Mouse (Mus musculus) natural killer cell, adult 2 months (primary cell): ENCODE measurements around the gene Cnn2.
"Not testable (repeated sequence)": the region's sequence is repeated elsewhere in the genome, so short reads cannot be mapped to it uniquely, and the experiment has no call there.

Source experiments
- DNase-seq, 2 experiments: peaks; one replicate each; pipeline ENCODE4 v3.0.0; 2022; ENCODE audit warnings: low spot score in 2 of 2

Gene Cnn2

DNA sequence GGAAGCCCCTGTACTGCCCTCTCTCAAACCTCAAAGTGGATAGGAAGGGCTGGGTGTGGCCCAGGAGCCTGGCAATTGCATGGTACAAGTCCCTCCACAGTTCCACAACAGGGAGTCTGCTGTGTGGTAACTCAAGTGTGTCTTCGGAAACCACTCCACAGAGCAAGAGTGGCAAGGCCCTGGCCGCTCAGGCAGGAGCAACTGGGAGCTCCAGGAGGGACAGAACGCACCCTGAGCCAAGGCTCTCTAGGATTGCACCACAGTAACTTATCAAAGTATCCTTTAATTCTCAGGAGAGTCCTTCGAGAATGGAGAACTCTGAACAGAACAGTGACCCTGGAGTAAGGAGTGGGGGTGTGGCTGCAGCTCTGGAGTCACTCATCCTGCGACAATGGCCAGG, 47.3 kb downstream of the Cnn2 start:
- DNase-seq: no peak

DNA sequence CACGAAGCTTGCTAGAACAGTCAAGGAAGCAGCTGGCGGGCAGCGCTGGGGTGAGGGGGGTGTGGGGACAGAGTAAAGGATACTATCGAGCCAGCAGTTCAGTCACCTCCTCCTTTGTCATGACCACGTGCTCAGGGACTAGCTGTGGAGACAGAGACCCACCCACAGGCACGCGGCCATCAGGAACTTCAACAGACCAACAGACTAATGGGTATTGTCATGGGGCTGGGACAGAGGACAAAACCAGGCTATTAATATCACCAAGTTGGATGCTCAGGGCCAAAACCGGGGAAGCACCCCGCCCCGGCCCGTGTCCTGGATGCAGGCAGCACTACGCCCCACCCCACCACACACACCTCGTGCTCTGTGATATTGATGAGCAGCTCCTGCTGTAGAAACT, 48.4 kb downstream of the Cnn2 start:
- DNase-seq: no peak

DNA sequence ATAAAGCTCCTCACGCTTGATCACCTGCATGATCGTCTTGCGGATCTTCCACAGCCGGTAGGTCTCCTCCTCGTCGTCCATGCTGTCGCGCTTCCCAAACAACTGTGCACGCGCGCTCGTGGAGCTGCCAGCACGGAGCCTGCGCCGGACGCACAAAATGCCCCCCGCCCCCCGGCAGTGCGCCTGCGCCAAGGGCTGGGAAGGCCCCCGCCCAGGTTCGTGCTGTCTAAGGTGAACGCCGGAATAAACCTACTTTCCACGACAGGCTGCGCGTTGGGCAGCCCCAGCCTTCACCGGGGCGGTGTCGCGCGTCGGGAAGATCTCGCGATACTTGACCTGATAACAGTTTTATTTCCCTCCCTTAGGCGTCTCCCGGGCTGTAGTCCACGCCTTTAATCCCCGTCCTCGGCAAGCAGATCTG, 51.2 kb downstream of the Cnn2 start, which contains the start of gene Polr2e:
Polr2e (minus strand) TSS at position 237 of the 421 bp plus-strand sequence.
- DNase-seq: peak; percentile 98 to 99

DNA sequence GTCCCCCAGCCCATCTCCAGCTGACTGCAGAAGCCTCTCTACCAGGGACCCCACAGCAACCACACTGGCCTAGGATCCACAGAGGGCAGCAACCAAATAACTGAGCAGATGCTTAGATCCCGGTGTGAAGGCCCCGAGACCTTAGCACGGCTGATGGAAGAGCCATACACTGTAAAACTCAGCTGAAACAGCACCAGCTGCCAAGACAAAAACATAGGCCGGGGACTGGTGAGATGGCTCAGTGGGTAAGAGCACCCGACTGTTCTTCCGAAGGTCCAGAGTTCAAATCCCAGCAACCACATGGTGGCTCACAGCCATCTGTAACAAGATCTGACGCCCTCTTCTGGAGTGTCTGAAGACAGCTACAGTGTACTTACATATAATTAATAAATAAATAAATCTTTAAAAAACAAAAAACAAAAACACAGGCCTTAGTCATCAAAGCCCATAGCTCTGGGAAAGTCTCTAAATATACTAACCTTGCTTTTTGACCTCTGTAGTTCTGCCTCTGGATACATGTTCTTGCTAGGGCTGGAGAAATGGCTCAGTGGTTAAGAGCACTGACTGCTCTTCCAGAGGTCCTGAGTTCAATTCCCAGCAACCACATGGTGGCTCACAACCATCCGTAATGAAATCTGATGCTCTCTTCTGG, 53.2 kb downstream of the Cnn2 start:
- DNase-seq: not testable (repeated sequence)

GRCm38 (mm10) chr10:80044087-80044486, 55.7 kb downstream of the Cnn2 start:
- DNase-seq: no peak

DNA sequence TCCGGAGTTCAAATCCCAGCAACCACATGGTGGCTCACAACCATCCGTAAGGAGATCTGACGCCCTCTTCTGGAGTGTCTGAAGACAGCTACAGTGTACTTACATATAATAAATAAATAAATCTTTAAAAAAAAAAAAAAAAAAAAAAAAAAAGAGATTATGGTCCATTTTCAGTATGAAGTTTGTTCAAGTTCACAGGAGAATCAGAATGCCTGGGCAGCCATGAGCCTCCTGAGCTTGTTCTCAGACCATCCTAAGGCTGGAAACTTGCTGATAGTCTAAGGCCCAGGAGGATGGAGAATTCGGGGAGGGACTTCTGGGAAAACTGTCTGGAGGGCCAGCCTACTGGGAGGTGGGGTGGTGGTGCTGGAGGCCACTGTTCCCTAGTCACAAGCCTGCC, 57.0 kb downstream of the Cnn2 start:
- not testable (repeated sequence) for DNase-seq
